Mouse (Mus musculus) cerebellum, postnatal 14 days (tissue): ENCODE measurements around the gene Arhgef6.

Experiments used
- DNase-seq, 2 experiments: peaks; one replicate each; pipeline ENCODE4 v3.0.0; 2021; ENCODE audit warnings: mixed read lengths in 2 of 2

The Arhgef6 gene

DNA sequence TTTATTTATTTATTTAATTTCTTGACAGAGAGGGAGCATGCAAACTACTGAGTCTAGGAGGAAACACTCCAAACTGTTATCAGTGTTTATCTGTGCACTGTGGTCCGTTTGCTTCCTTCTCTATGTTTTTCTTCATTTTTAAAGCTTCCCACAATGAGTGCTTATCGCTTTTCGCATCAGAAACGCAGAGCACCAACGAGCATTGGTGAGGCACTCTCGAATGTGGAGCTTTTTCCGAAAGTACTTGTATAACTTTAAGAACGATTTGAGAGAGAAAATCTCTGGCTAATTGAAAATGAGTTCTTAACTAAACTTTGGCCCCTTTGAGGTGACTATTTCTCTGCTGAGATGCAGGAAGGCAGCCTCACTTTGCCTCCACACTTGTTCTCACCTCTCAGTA lies 151.2 kb downstream of the Arhgef6 start:
- DNase-seq = no peak

- DNase-seq = no peak
Observed at GRCm38 (mm10) chrX:57183359-57183758, 155.2 kb downstream of the Arhgef6 start.

- no peak for DNase-seq
Observed at GRCm38 (mm10) chrX:57182470-57182869, 156.1 kb downstream of the Arhgef6 start.
